Mouse (Mus musculus) megakaryocyte, embryonic 14.5 days (primary cell): ENCODE data around the gene Gse1.

ENCODE experiments used
- FLI1 ChIP-seq: IDR thresholded peaks from 2 replicates; pipeline ENCODE4 v1.6.1; 2012; ENCODE audit warnings: low read length, inconsistent platforms, mixed read lengths
- GATA1 ChIP-seq: IDR thresholded peaks from 3 replicates; pipeline ENCODE4 v1.6.1; 2012; ENCODE audit warnings: mixed read lengths, low read length, inconsistent platforms, borderline replicate concordance

DNA sequence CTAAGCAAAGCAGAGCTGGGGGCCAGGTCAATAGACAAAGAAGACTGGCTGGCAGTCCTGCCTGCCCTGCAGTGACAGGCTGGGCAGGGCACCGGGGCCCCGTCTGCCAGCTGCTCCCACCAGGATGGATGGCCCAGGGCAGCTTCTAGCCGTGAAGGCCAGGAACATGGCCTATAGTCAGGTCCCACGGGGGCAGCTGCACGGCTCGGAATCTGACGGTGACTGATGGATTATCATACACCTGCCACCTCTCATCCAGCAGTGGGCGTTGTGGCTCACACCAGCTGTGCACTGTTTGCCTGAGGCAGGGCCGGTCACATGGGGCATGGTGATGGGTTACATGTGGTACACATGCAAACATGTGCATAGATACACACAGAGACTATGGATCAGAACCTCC lies 127.8 kb downstream of the Gse1 start:
- TF ChIP-seq FLI1 (no peak), GATA1 (no peak)
